Mouse (Mus musculus) lung, adult 2 months (tissue): Measurements from ENCODE around the gene Pkd1l1.

Source experiments
- CTCF ChIP-seq: fragments of 200-500 bp; IDR thresholded peaks from 2 replicates; pipeline ENCODE4 v1.5.1; 2011; ENCODE audit warnings: mild to moderate bottlenecking, low read length, control low read depth; ENCODE audit not compliant: insufficient read depth
- POLR2A ChIP-seq: fragments of 200-500 bp; IDR thresholded peaks from 2 replicates; pipeline ENCODE4 v1.6.1; 2011; ENCODE audit warnings: low read depth, mild to moderate bottlenecking, control low read depth, low read length, borderline replicate concordance; ENCODE audit errors: extremely low read depth

DNA sequence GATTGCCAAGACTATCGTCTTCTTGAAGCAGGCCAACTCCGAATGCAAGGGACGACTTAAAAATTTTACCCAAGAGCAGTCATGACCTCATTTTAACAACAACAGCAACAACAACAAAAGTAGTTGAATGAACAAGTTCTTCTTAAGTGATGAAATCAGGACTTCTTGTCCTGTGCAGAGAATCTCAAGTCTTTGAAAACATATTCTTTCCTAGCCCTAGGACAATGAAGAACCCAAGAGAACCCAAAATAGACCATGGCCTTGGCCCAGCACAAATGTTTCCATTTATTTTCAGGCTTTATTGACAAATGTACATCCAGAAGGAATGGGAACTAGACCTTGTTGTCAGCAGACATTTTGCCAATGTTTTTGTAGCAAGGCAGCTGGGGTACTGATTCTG is 147.7 kb downstream of the Pkd1l1 start:
- TF ChIP-seq CTCF (no peak), POLR2A (no peak)
